Mouse (Mus musculus) adrenal gland, adult 18-20 months (tissue): ENCODE measurements around the gene Samd4b. TPM values are rescaled to one million over a fixed set of nuclear protein-coding genes. Genes with fewer than 3 reads are reported as not detected.
"Not testable (repeated sequence)": the region's sequence is repeated elsewhere in the genome, so short reads cannot be mapped to it uniquely, and the experiment has no call there.

Experiments used
- DNase-seq, 2 experiments: peaks; one replicate each; pipeline ENCODE4 v3.0.0; 2021 to 2022; ENCODE audit warnings: low spot score in 2 of 2
- long read RNA-seq, 2 experiments: library from polyadenylated mRNA; stranded (forward); transcript quantifications; one replicate each; pipeline ENCODE4 v2.0.0; 2021
- total RNA-seq, 2 experiments: library from RNA; stranded (reverse); gene quantifications; 1 replicate in 1 of 2; 2 replicates in 1 of 2; pipeline ENCODE4 v1.2.3; 2021

Gene Samd4b
- 10 to 100 TPM; 67.9 to 72.7 TPM for total RNA-seq
- long read RNA-seq, experiment 1, full-length matches to known transcripts: 7 of 23 reads
- long read RNA-seq, experiment 1, partial matches to known transcripts: 11 of 23 reads
- long read RNA-seq, experiment 1, other reads (novel, unspliced or antisense): 5 of 23 reads
- long read RNA-seq, experiment 2, partial matches to known transcripts: 1 of 9 reads
- long read RNA-seq, experiment 2, other reads (novel, unspliced or antisense): 8 of 9 reads

GRCm38 (mm10) chr7:28597642-28598446 is at the start of gene Samd4b, which contains the start of gene Pak4:
Samd4b (minus strand) TSS chr7:28598144.
Pak4 (minus strand) TSS chr7:28598185.
- peak; percentile 99 for DNase-seq

- DNase-seq: no peak
Measured at GRCm38 (mm10) chr7:28647016-28647415, 49.1 kb upstream of the Samd4b start.

- no peak for DNase-seq
Measured at GRCm38 (mm10) chr7:28645947-28646475, 48.1 kb upstream of the Samd4b start.

- DNase-seq: no peak
Measured at GRCm38 (mm10) chr7:28645366-28645765, 47.4 kb upstream of the Samd4b start.

GRCm38 (mm10) chr7:28641546-28641945 is 43.6 kb upstream of the Samd4b start:
- DNase-seq: no peak

DNA sequence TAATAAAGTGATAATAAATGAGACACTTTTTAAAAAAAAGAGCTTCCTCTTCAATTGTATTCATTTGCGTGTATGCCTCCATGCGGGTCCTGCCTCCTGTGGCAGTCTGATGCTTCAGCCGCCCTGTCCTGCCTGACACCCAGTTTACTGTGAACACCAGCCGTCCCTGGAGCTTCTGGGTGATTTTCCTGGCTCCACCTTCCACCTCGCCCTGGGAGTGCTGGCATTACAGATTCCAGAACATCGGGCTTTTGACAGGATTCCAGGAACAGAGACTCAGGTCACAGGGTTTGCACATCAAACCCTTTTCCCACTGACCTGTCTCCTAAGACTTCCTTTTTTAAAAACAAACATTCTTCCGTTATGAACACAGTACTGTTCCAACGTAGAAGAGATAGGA is 39.6 kb upstream of the Samd4b start:
- DNase-seq: no peak

DNA sequence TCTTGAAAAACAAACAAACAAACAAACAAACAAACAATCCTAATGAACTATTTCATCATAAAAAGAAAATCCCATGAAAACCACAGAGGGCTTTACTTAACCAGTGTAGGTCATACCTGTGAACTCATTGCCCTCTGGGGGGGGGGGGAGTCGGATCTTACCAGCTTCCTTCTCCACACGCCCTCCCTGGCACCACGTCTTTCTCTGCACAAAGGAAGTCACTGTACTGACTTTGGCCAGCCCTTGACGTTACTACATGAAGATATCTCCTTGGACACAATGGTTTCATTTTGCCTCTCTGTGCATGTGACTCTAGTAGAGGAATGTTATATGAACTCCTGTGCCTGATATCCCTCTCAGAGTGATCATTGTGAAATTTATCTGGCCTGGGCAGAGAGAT is 36.2 kb upstream of the Samd4b start:
- DNase-seq: no peak

GRCm38 (mm10) chr7:28631073-28631472 is 33.1 kb upstream of the Samd4b start, which contains the start of gene Acp7:
Acp7 (minus strand) TSS chr7:28631332.
- no peak for DNase-seq

DNA sequence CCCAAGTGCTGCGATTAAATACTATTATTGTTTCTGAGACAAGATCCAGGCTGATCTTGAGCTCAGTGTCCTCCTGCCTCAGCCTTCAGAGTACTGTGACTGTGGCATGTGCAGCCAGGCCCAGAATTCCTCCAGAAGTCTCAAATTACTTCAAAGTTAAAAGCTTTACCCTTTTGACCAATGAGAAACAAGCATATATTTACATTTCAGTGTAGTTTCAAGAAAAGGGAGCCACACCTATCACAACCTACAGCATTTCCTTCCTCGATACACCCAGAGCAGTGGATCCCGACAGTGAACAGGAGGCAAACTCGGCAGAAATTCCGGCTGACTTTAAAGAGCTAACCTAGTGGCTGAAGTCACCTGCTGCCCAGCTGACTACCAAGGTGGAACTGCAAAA is 26.8 kb upstream of the Samd4b start:
- no peak for DNase-seq

- no peak for DNase-seq
Measured at GRCm38 (mm10) chr7:28619098-28619715, 21.3 kb upstream of the Samd4b start.

DNA sequence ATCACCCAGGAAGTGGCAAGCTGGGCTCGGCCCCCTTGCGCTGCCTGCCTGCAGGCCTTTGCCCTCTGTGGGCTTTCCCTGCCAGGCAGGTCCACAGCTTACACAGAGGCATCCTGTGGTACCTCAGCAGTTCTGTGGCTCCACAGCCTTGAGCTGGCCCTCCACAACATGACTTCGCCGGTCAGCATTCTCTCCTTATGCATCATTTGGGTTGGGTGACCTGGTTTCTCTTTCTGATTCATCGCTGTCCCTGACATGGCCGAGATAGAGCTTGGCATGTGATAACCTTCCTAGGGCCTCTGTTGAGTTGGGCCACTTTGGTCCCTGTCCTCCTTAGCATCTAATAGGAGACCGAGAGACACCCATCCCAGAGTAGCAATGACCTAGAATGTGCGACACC is 8.0 kb upstream of the Samd4b start:
- DNase-seq: peak in 1 of 2 experiments; percentile 45

GRCm38 (mm10) chr7:28603788-28604187 is 5.8 kb upstream of the Samd4b start:
- DNase-seq: not testable (repeated sequence)

DNA sequence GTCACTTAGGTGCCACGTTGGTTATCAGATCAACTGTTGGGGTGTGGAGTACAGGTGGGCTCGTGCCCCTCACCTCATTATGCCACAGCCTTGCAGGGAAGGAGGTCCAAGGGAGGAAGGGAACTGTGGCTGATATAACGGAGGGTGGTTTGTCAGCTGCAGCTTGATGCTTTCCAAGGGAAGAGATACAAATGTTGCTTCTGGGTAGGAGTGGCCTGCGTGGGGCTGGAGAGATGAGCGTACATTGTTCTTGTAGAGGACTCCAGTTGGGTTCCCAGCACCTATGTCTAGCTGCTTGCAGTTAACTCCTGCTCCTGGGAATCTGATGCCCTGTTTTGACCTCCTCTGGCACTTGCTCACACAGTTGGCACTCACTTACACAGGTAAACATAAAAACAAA is 5.2 kb upstream of the Samd4b start:
- DNase-seq: no peak

DNA sequence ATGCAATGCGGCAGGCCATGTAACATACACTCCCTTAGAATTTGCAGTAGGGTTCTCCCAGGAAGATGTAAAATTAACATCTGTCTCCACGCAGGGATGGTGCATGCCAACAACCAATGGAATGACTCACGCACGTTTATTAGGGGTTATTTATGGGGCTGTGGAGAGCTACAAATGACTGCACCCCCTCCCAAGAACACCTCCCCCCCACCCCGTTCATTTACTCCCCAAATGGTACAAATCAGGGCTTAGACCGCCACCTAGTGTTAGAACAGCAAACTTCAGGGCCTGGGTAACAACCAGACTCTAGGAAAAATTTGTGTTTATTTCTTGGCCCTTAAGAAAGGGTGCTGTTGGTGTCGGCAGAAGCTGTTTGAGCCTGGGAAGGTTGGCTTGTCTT is 3.7 kb upstream of the Samd4b start:
- no peak for DNase-seq

GRCm38 (mm10) chr7:28601029-28601428 is 3.1 kb upstream of the Samd4b start:
- peak; percentile 69 to 73 for DNase-seq

GRCm38 (mm10) chr7:28598951-28599350 is 1.0 kb upstream of the Samd4b start:
- DNase-seq: no peak

DNA sequence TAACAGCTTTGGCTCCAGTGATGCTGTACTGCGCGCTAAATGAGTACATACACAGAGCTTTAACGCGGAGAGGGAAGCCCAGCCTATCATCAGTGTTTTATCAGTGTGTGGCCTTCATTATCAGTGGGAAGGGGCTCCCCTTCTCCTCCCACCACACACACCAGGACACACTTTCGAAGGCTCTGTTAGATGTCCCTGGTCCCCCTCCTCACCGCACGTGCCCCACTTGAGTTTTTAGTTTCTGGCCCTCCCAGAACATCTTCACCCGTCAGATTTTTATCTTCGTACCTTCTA is 720 bp downstream of the Samd4b start:
- DNase-seq: no peak

DNA sequence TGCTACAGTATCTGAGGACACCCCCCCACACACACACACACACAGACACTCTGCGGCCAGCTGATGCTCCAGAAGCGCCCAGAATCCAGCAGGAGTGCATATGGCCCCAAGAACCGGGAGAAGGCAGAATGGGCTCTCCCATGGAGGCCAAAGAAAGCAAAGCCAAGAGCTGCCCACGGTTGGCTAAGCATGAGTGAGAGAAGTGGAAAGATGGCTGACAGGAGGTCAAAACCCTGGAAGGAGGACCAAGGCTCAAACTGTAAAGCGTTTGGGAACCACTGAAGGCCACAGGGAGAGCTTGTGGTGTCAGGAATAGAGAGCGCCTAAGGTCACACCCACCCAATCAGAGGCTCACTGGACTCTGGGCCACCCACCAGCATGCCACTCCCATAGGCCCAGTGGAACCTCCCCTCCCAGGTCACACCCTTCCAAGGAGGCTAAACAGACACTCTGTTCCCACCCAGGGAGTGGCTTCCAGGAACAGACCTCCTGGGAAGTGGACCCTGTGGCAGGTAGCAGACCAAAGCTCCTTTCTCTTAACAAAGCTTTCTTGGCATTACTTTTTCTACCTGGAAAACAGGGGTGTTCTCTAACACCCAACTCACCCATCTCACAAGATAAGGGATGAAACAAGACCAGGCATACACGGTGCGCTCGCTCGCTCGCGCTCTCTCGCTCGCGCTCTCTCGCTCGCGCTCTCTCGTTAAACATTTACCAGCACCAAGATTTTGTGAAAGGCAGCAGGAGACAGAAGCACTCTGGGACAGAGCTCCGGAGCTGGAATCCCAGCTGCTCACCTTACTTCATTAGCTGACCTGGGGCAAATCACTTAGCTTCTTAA is 1.3 kb downstream of the Samd4b start:
- DNase-seq: no peak

- peak in 1 of 2 experiments; percentile 56 for DNase-seq
Measured at GRCm38 (mm10) chr7:28595751-28596435, 2.1 kb downstream of the Samd4b start.
